Mouse (Mus musculus) colon, adult 2 months (tissue): ENCODE data around the gene Abhd16b. TPM values are rescaled to one million over a fixed set of nuclear protein-coding genes. Genes with fewer than 3 reads are reported as not detected.

Experiments
- polyA plus RNA-seq: library from polyadenylated mRNA; depleted of rRNA; stranded (reverse); fragments of >200 nt; gene quantifications from 2 replicates; pipeline ENCODE4 v1.2.3, GENCODE M21; 2012; rRNA removed

Abhd16b gene
- not detected in 2 replicates for polyA plus RNA-seq

GRCm38 (mm10) chr2:181493156-181493927 is at the start of gene Abhd16b:
Gene Abhd16b, plus strand, starts transcription at chr2:181493206.

DNA sequence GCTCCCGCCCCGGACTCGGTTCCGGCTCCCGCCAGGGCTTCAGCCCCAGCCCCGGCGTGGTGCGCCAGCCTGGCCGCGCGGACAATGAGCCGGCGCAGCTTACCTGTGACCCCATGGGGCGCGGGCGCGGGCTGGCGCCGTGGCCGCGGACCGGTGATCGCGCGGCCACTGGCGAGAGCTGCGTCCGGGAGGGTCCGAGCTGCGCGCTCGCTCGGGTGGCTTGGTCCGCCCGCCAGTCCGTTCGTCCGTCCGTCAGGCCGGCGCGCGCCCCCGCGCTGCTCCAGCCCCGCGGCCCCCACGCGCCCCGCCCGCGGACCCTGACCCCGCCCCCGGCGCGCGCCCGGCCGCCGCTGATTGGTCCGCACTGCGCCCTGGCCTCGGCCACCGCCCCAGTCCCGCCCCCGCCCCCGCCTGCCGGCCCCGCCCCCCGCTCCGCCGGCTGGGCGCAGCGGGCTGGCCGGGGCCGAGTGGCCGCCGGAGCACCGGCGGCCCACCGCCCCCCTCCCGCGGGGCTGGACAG is 33.8 kb upstream of the Abhd16b start, which contains the start of gene Zbtb46:
Gene Zbtb46, minus strand, starts transcription at position 274 of the 520 bp plus-strand sequence.

GRCm38 (mm10) chr2:181496831-181497547 is 4.0 kb downstream of the Abhd16b start, which contains the start of gene Tpd52l2:
Gene Tpd52l2, plus strand, starts transcription at chr2:181497142.

GRCm38 (mm10) chr2:181520118-181520935 is 27.3 kb downstream of the Abhd16b start, which contains the start of gene Dnajc5:
Gene Dnajc5, plus strand, starts transcription at chr2:181520485.

Other genes with a start within 250 kb of the Abhd16b start
- 32.6 and 34.0 TPM in 2 replicates for gene Gmeb2, start 205.2 kb upstream of the Abhd16b start, polyA plus RNA-seq
- 6.0 and 7.6 TPM in 2 replicates for gene Stmn3, start 178.7 kb upstream of the Abhd16b start, polyA plus RNA-seq
- 23.9 and 29.0 TPM in 2 replicates for gene Rtel1, start 173.5 kb upstream of the Abhd16b start, polyA plus RNA-seq
- 32.6 and 36.8 TPM in 2 replicates for gene Zgpat, start 128.3 kb upstream of the Abhd16b start, polyA plus RNA-seq
- 25.9 and 30.4 TPM in 2 replicates for gene Arfrp1, start 127.8 kb upstream of the Abhd16b start, polyA plus RNA-seq
- gene Lime1, start 113.1 kb upstream of the Abhd16b start, polyA plus RNA-seq, result 94.1 and 102 TPM in 2 replicates
- gene Zbtb46, start 33.8 kb upstream of the Abhd16b start, polyA plus RNA-seq, result 2.0 TPM in 2 replicates
- gene Tpd52l2, start 3.9 kb downstream of the Abhd16b start, polyA plus RNA-seq, result 31.4 and 40.7 TPM in 2 replicates
- gene Dnajc5, start 27.3 kb downstream of the Abhd16b start, polyA plus RNA-seq, result 51.9 and 64.1 TPM in 2 replicates
- gene Uckl1, start 91.7 kb downstream of the Abhd16b start, polyA plus RNA-seq, result 161 and 197 TPM in 2 replicates
- gene Prpf6, start 98.7 kb downstream of the Abhd16b start, polyA plus RNA-seq, result 12.3 and 13.0 TPM in 2 replicates
- 39.9 and 47.0 TPM in 2 replicates for gene Zfp512b, start 99.6 kb downstream of the Abhd16b start, polyA plus RNA-seq
- gene Samd10, start 106.0 kb downstream of the Abhd16b start, polyA plus RNA-seq, result 30.8 and 41.3 TPM in 2 replicates
- not detected in 2 replicates for gene Gm29797, start 163.8 kb downstream of the Abhd16b start, polyA plus RNA-seq
- 37.5 and 40.1 TPM in 2 replicates for gene Sox18, start 178.4 kb downstream of the Abhd16b start, polyA plus RNA-seq
- 6.5 and 6.7 TPM in 2 replicates for gene Tcea2, start 187.1 kb downstream of the Abhd16b start, polyA plus RNA-seq
- gene Rgs19, start 200.8 kb downstream of the Abhd16b start, polyA plus RNA-seq, result 34.0 and 48.2 TPM in 2 replicates
- gene Lkaaear1, start 205.2 kb downstream of the Abhd16b start, polyA plus RNA-seq, result not detected in 2 replicates
- 0.57 and 0.79 TPM in 2 replicates for gene Oprl1, start 221.8 kb downstream of the Abhd16b start, polyA plus RNA-seq